Mouse (Mus musculus) ovary, postnatal 36 days (tissue): ENCODE results near the gene Itpkb.
A peak's percentile ranks its signal among the peaks of the same experiment; 100 is the strongest.

Source experiments
- DNase-seq: peaks from one replicate; pipeline ENCODE4 v3.0.0; 2022; ENCODE audit warnings: low spot score, mixed read lengths

Itpkb gene

GRCm38 (mm10) chr1:180330145-180330706, at the start of gene Itpkb:
Gene Itpkb (plus strand): TSS chr1:180330485.
- peak; percentile 76 for DNase-seq

- DNase-seq: no peak
Observed at GRCm38 (mm10) chr1:180282581-180282980, 47.7 kb upstream of the Itpkb start.

- peak; percentile 42 for DNase-seq
Observed at GRCm38 (mm10) chr1:180283813-180284768, 46.2 kb upstream of the Itpkb start.

GRCm38 (mm10) chr1:180286081-180286831, 44.0 kb upstream of the Itpkb start:
- DNase-seq: no peak

- no peak for DNase-seq
Observed at GRCm38 (mm10) chr1:180288227-180288626, 42.1 kb upstream of the Itpkb start.

GRCm38 (mm10) chr1:180288872-180289468, 41.3 kb upstream of the Itpkb start:
- DNase-seq: no peak

- DNase-seq: no peak
Observed at GRCm38 (mm10) chr1:180289788-180290187, 40.5 kb upstream of the Itpkb start.

GRCm38 (mm10) chr1:180290358-180290757, 39.9 kb upstream of the Itpkb start:
- no peak for DNase-seq

GRCm38 (mm10) chr1:180296088-180296487, 34.2 kb upstream of the Itpkb start:
- no peak for DNase-seq

- DNase-seq: no peak
Observed at GRCm38 (mm10) chr1:180299697-180300096, 30.6 kb upstream of the Itpkb start.

- no peak for DNase-seq
Observed at GRCm38 (mm10) chr1:180300292-180300691, 30.0 kb upstream of the Itpkb start.

GRCm38 (mm10) chr1:180300997-180301396, 29.3 kb upstream of the Itpkb start:
- DNase-seq: no peak

- DNase-seq: no peak
Observed at GRCm38 (mm10) chr1:180302253-180303120, 27.8 kb upstream of the Itpkb start.

GRCm38 (mm10) chr1:180303600-180303999, 26.7 kb upstream of the Itpkb start:
- DNase-seq: no peak

GRCm38 (mm10) chr1:180306889-180307288, 23.4 kb upstream of the Itpkb start:
- no peak for DNase-seq

- no peak for DNase-seq
Observed at GRCm38 (mm10) chr1:180307661-180308060, 22.6 kb upstream of the Itpkb start.

GRCm38 (mm10) chr1:180308897-180309296, 21.4 kb upstream of the Itpkb start:
- DNase-seq: no peak

- no peak for DNase-seq
Observed at GRCm38 (mm10) chr1:180312286-180312685, 18.0 kb upstream of the Itpkb start.

- DNase-seq: peak; percentile 37
Observed at GRCm38 (mm10) chr1:180312792-180313311, 17.4 kb upstream of the Itpkb start.

GRCm38 (mm10) chr1:180313517-180314440, 16.5 kb upstream of the Itpkb start:
- DNase-seq: peak; percentile 54
